Mouse (Mus musculus) heart, adult 11 months (tissue): ENCODE data around the gene Dcaf5.

Source experiments
- DNase-seq: peaks from one replicate; pipeline ENCODE4 v3.0.0; 2022

Dcaf5 gene

GRCm38 (mm10) chr12:80331634-80332033, 104.8 kb downstream of the Dcaf5 start:
- no peak for DNase-seq

- DNase-seq, result no peak
These were observed 105.6 kb downstream of the Dcaf5 start for GRCm38 (mm10) chr12:80330819-80331218.

- no peak for DNase-seq
These were observed 106.8 kb downstream of the Dcaf5 start for GRCm38 (mm10) chr12:80329641-80330040.

DNA sequence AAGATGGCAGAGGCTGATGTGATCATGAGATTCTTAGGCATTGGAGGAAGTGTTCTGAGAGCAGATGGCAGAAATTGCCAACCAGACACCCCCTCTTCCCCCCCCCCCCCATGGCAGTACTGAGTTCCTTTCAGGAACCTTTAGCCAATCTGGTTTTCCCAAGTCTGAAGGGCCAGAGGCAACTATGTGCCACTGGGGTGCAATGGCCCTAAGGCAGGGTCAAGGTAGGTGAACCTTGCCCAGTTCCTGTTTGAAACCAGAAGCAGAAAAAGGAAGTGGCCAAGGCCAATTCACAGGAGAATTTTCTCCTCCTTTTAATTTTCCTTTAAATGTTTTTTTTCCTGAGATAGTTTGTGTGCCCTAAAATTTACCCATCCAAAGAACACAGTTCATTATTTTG, 110.4 kb downstream of the Dcaf5 start:
- DNase-seq, result no peak

- DNase-seq, result peak; percentile 93
These were observed 111.6 kb downstream of the Dcaf5 start for GRCm38 (mm10) chr12:80324785-80325131.

GRCm38 (mm10) chr12:80324051-80324784, 112.2 kb downstream of the Dcaf5 start:
- peak; percentile 89 for DNase-seq

GRCm38 (mm10) chr12:80323371-80324050, 112.9 kb downstream of the Dcaf5 start:
- peak; percentile 98 for DNase-seq

DNA sequence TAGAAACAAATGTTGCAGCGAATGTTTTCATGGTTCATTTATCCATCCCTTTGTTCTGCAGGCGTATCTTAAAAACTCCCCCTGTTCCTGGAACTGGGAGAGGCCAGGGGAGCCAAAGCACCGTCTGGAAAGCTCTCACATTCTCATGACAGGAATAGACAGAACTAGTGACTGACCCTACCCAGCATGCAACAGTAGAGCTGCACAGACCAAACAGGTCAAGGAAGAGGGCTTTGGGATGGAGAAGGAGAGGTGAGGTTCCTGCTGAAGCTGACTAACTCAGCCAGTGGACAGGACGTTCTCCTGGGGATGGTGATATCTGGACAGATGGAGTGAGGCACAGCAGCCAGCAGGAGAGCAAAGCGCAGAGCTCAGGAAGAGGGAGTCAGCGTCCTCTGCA, 113.9 kb downstream of the Dcaf5 start:
- peak; percentile 90 for DNase-seq

GRCm38 (mm10) chr12:80319062-80319461, 117.3 kb downstream of the Dcaf5 start:
- peak; percentile 98 for DNase-seq

DNA sequence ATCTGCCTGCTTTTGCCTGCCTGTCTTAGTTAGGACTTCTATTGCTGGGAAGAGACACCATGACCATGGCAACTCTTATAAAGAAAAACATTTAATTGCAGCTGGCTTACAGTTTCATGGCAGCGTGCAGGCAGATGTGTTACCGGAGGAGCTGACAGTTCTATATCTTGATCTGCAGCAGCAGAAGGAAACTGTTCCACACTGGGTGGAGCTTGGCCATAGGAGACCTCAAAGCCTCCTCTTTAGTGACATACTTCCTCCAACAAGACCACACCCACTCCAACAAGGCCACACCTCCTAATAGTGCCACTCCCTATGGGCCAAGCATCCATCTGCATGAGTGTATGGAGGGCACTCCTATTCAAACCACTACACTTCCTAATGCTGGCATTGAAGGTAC, 121.1 kb downstream of the Dcaf5 start:
- no peak for DNase-seq

- no peak for DNase-seq
These were observed 124.3 kb downstream of the Dcaf5 start for GRCm38 (mm10) chr12:80311959-80312669.

GRCm38 (mm10) chr12:80307556-80307955, 128.8 kb downstream of the Dcaf5 start:
- no peak for DNase-seq

DNA sequence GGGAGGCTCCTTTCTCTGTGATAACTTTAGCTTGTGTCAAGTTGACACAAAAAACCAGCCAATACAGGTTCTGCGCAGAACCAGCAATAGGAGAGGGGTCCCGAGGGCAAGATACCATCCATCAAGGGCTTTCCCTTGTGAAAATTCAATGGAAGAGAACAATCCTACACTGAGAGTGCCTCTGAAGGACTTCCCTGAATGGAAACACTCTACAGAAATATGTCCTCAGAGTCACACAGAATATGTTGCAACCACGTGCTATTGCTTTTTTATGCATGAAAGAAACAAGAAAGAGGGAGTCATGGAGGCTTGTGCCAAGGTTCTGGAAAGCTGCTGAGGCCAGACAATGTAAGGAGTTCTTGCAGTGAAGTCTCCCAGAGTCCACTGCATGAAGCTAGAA, 131.9 kb downstream of the Dcaf5 start:
- DNase-seq, result no peak

DNA sequence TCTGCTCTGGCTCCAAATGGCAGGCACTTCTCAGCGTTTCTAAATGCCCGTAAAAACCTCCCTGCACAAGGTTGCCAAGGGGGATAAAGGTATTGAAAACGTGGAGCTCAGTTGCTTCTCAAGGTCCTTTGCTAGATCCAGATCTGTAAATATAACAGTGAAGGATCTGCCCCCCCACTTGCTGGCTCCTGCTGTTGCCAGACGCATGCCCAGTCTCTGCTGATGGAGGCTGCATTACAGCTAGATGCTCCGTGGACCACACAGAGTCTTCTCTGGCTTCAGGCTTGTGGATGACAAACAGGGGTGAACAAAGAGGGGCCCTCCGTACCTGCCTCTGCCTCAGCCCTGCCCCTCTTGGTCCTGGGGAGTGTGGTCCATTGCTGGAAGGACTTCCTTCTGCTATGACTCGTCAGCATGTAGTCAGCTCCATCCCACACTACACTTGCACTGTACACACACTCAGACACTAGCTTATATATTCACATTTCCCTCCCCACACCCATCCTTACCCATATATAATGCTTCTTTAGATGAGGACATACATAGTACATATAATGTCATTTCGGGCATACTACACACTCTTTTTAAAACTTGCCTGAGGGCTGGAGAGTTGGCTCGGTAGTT, 135.5 kb downstream of the Dcaf5 start:
- no peak for DNase-seq

DNA sequence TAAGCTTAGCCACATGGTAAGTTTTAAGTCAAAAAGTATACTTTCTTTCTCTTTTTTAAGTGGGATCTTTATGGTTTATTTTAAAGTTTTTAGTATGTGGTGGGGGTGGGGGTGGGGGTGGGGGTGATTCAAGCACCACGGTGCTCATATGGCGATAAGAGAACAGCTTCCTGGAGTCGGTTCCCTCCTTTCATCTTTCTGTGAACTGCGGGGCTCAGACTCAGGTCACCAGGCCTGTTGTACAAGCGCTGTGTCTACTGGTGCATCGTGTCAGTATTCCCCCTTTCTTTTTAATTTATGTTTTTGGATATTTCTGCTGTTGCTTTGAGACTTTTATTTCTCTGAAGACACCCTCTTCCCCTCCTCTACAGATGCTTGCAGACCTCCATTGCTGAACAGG, 137.7 kb downstream of the Dcaf5 start:
- DNase-seq, result no peak

GRCm38 (mm10) chr12:80291895-80292435, 144.4 kb downstream of the Dcaf5 start:
- DNase-seq, result no peak

GRCm38 (mm10) chr12:80290964-80291363, 145.4 kb downstream of the Dcaf5 start:
- peak; percentile 91 for DNase-seq

GRCm38 (mm10) chr12:80290483-80290882, 145.9 kb downstream of the Dcaf5 start:
- DNase-seq, result no peak

GRCm38 (mm10) chr12:80289722-80290121, 146.7 kb downstream of the Dcaf5 start:
- no peak for DNase-seq

DNA sequence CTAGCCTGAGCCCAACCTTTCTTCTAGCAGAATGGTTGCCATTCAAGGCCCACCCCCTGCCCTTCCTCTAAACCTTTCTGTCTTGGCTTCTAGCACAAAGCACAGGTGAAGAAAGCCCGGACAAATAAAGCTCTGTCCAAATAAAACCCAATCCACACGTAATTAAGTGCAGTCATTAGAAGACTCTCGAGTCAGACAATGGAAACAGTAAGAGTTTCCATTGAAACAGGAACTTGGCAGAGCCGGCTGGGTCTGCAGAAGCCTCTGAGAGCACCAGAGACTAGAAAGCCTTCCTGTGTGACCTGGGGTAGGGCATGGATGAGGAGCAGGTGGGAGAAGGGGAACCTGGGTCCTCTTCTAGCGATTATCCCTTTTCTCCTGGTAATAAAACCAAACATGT, 150.5 kb downstream of the Dcaf5 start:
- no peak for DNase-seq
